Mouse (Mus musculus) R1 (cell line): ENCODE results near the gene Hist2h3c2.
"Not testable (repeated sequence)": the region's sequence is repeated elsewhere in the genome, so short reads cannot be mapped to it uniquely, and the experiment has no call there.

Experiments used
- DNase-seq: peaks from one replicate; pipeline ENCODE4 v3.0.0-alpha.2; 2018; ENCODE audit warnings: low read depth, low spot score

Gene Hist2h3c2

GRCm38 (mm10) chr3:96238954-96239793 is at the start of gene Hist2h3c2:
Gene Hist2h3c2, minus strand, starts transcription at chr3:96239127.
- not testable (repeated sequence) for DNase-seq

GRCm38 (mm10) chr3:96287334-96287733 is 48.4 kb upstream of the Hist2h3c2 start:
- not testable (repeated sequence) for DNase-seq

- peak; percentile 74 for DNase-seq
Measured at GRCm38 (mm10) chr3:96284457-96284856, 45.5 kb upstream of the Hist2h3c2 start.

GRCm38 (mm10) chr3:96280660-96281059 is 41.7 kb upstream of the Hist2h3c2 start:
- peak; percentile 53 for DNase-seq

- peak; percentile 94 for DNase-seq
Measured at GRCm38 (mm10) chr3:96277800-96278624, 39.1 kb upstream of the Hist2h3c2 start.

GRCm38 (mm10) chr3:96277428-96277799 is 38.5 kb upstream of the Hist2h3c2 start:
- DNase-seq = peak; percentile 78

GRCm38 (mm10) chr3:96273591-96274465 is 34.9 kb upstream of the Hist2h3c2 start:
- DNase-seq = peak; percentile 61

- DNase-seq = peak; percentile 99
Measured at GRCm38 (mm10) chr3:96269511-96270474, 30.9 kb upstream of the Hist2h3c2 start, which contains the start of gene Hist2h2bb. Gene Hist2h2bb, plus strand, starts transcription at chr3:96269752.

- not testable (repeated sequence) for DNase-seq
Measured at GRCm38 (mm10) chr3:96268776-96269378, 29.9 kb upstream of the Hist2h3c2 start.

- DNase-seq = peak; percentile 94
Measured at GRCm38 (mm10) chr3:96268051-96268775, 29.3 kb upstream of the Hist2h3c2 start, which contains the start of gene Hist2h3b. Gene Hist2h3b, plus strand, starts transcription at chr3:96268654.

GRCm38 (mm10) chr3:96267541-96267940 is 28.6 kb upstream of the Hist2h3c2 start:
- no peak for DNase-seq

- no peak for DNase-seq
Measured at GRCm38 (mm10) chr3:96266132-96266710, 27.3 kb upstream of the Hist2h3c2 start.

GRCm38 (mm10) chr3:96264404-96264949 is 25.6 kb upstream of the Hist2h3c2 start:
- no peak for DNase-seq

- peak; percentile 55 for DNase-seq
Measured at GRCm38 (mm10) chr3:96263558-96264403, 24.9 kb upstream of the Hist2h3c2 start.

- peak; percentile 96 for DNase-seq
Measured at GRCm38 (mm10) chr3:96262979-96263550, 24.1 kb upstream of the Hist2h3c2 start, which contains the start of gene Hist2h4. Gene Hist2h4, minus strand, starts transcription at chr3:96263311.

- DNase-seq = peak; percentile 93
Measured at GRCm38 (mm10) chr3:96262216-96262875, 23.4 kb upstream of the Hist2h3c2 start.
